Mouse (Mus musculus) erythroblast, embryonic 14.5 days (primary cell): ENCODE results near the gene 4930433I11Rik.
"Not testable (repeated sequence)": the region's sequence is repeated elsewhere in the genome, so short reads cannot be mapped to it uniquely, and the experiment has no call there.

Experiments
- GATA1 ChIP-seq: IDR thresholded peaks from 2 replicates; pipeline ENCODE4 v1.6.1; 2012; ENCODE audit warnings: low read length, inconsistent platforms, mixed read lengths
- TAL1 ChIP-seq: IDR thresholded peaks from 3 replicates; pipeline ENCODE4 v1.6.1; 2012; ENCODE audit warnings: low read length, inconsistent platforms, mixed read lengths

GRCm38 (mm10) chr7:41044058-41044457 is 56.7 kb downstream of the 4930433I11Rik start:
- TF ChIP-seq TAL1, GATA1: not testable (repeated sequence)
